Mouse (Mus musculus) hindbrain, embryonic 16.5 days (tissue): ENCODE data around the gene Tysnd1. TPM values are rescaled to one million over a fixed set of nuclear protein-coding genes. Genes with fewer than 3 reads are reported as not detected.

Experiments used
- ATAC-seq: fragments of 200-750 bp; cut with Nextera tagmentation; 2 replicates; pipeline ENCODE4 v1.8.0; 2017; ENCODE audit warnings: moderate TSS enrichment, moderate library complexity
- H3K27ac ChIP-seq: fragments of 300-500 bp; sonication (generic); 2 replicates; pipeline ENCODE4 v1.5.1; 2014; ENCODE audit warnings: low read depth, mild to moderate bottlenecking, control low read depth, low read length, moderate library complexity
- H3K27me3 ChIP-seq: fragments of 300-500 bp; sonication (generic); replicated peaks from 2 replicates; pipeline ENCODE4 v1.6.1; 2014; ENCODE audit warnings: low read length; ENCODE audit not compliant: control insufficient read depth, insufficient read depth
- H3K36me3 ChIP-seq: fragments of 300-500 bp; sonication (generic); 2 replicates; pipeline ENCODE4 v1.6.1; 2014; ENCODE audit warnings: mild to moderate bottlenecking, low read length, moderate library complexity, mixed read lengths; ENCODE audit not compliant: control insufficient read depth, insufficient read depth
- H3K4me1 ChIP-seq: fragments of 300-500 bp; sonication (generic); 2 replicates; pipeline ENCODE4 v1.6.1; 2014; ENCODE audit warnings: low read depth, low read length; ENCODE audit not compliant: control insufficient read depth, insufficient read depth
- H3K4me2 ChIP-seq: fragments of 300-500 bp; sonication (generic); 2 replicates; pipeline ENCODE4 v1.6.1; 2014; ENCODE audit warnings: mild to moderate bottlenecking, low read length, control low read depth, moderate library complexity
- H3K4me3 ChIP-seq: fragments of 300-500 bp; sonication (generic); 2 replicates; pipeline ENCODE4 v1.5.1; 2014; ENCODE audit warnings: mild to moderate bottlenecking, low read length, control low read depth, moderate library complexity
- H3K9ac ChIP-seq: fragments of 300-500 bp; sonication (generic); 2 replicates; pipeline ENCODE4 v1.6.1; 2014; ENCODE audit warnings: low read depth, mild to moderate bottlenecking, control low read depth, low read length, moderate library complexity
- H3K9me3 ChIP-seq: fragments of 300-500 bp; sonication (generic); 2 replicates; pipeline ENCODE4 v1.6.1; 2014; ENCODE audit warnings: mild to moderate bottlenecking, low read length, moderate library complexity; ENCODE audit not compliant: control insufficient read depth
- WGBS: fragments of 180-500 bp; shearing (Covaris S2); extraction: QIAGEN DNeasy Blood & Tissue Kit; methylation state at CpG from one replicate; pipeline ENCODE4 v1.1.7; 2014; 5-methylcytosine and 5-hydroxymethylcytosine counted together
- polyA plus RNA-seq: library from polyadenylated mRNA; unstranded; fragments of >200 nt; fragmentation: Nextera tagmentation; extraction: Ambion mirVana; gene quantifications from 2 replicates; pipeline ENCODE4 v1.2.1, GENCODE M21; 2015

Gene Tysnd1
- polyA plus RNA-seq, 1 experiment from 2014 or later: 24.5 TPM

- H3K36me3 ChIP-seq: peaks cover 21% of the 10 kb centered on the region
These were observed 38.1 kb upstream of the Tysnd1 start for GRCm38 (mm10) chr10:61656928-61657882.

GRCm38 (mm10) chr10:61657985-61658384 lies 37.3 kb upstream of the Tysnd1 start:
- Histone ChIP-seq H3K36me3 (peaks cover 19% of the 10 kb centered on the region), H3K9me3 (no peaks in the 10 kb centered on the region), H3K4me3 (no peak overlapping the region), H3K4me2 (no peak overlapping the region), H3K27ac (no peak overlapping the region), H3K27me3 (no peaks in the 10 kb centered on the region), H3K9ac (no peak overlapping the region), H3K4me1 (no peaks in the 10 kb centered on the region)
- ATAC-seq: peak; percentile 32; the same call in 1 of the 2 replicates
- WGBS: 33% methylated on average over 4 of the region's 4 CpGs

More at GRCm38 (mm10) chr10:61656928-61657882, 38.1 kb upstream of the Tysnd1 start:
- H3K4me2 ChIP-seq: no peak overlapping the region
- ATAC-seq: 0 out of 2 replicates have a peak, but pooled peaks have one; percentile 20
- no peaks in the 10 kb centered on the region for H3K4me1 ChIP-seq
- no peaks in the 10 kb centered on the region for H3K27me3 ChIP-seq
- no peak overlapping the region for H3K27ac ChIP-seq
- no peak overlapping the region for H3K4me3 ChIP-seq
- no peaks in the 10 kb centered on the region for H3K9me3 ChIP-seq
- 92% methylated on average over 18 of the region's 18 CpGs for WGBS
- H3K9ac ChIP-seq: no peak overlapping the region

- H3K36me3 ChIP-seq: peaks cover 27% of the 10 kb centered on the region
- no peak for ATAC-seq
- no peaks in the 10 kb centered on the region for H3K27me3 ChIP-seq
- WGBS: 71% methylated on average over 8 of the region's 8 CpGs
- no peaks in the 10 kb centered on the region for H3K9me3 ChIP-seq
- H3K9ac ChIP-seq: no peak overlapping the region
- no peak overlapping the region for H3K4me3 ChIP-seq
- H3K4me2 ChIP-seq: no peak overlapping the region
- H3K4me1 ChIP-seq: no peaks in the 10 kb centered on the region
- no peak overlapping the region for H3K27ac ChIP-seq
These were observed 33.4 kb upstream of the Tysnd1 start for GRCm38 (mm10) chr10:61661887-61662286.

GRCm38 (mm10) chr10:61662391-61662988 lies 32.8 kb upstream of the Tysnd1 start:
- 46% methylated on average over 10 of the region's 10 CpGs for WGBS
- no peak for ATAC-seq
- peaks cover 30% of the 10 kb centered on the region for H3K36me3 ChIP-seq

GRCm38 (mm10) chr10:61665111-61665510 lies 30.2 kb upstream of the Tysnd1 start:
- 92% methylated on average over 10 of the region's 10 CpGs for WGBS

More at GRCm38 (mm10) chr10:61662391-61662988, 32.8 kb upstream of the Tysnd1 start:
- H3K9ac ChIP-seq: no peak overlapping the region
- no peaks in the 10 kb centered on the region for H3K27me3 ChIP-seq
- no peak overlapping the region for H3K27ac ChIP-seq
- no peak overlapping the region for H3K4me2 ChIP-seq
- H3K4me3 ChIP-seq: no peak overlapping the region
- H3K4me1 ChIP-seq: no peaks in the 10 kb centered on the region
- H3K9me3 ChIP-seq: no peaks in the 10 kb centered on the region

GRCm38 (mm10) chr10:61665651-61666050 lies 29.7 kb upstream of the Tysnd1 start:
- 88% methylated on average over 3 of the region's 3 CpGs for WGBS
- Histone ChIP-seq H3K9me3 (no peaks in the 10 kb centered on the region), H3K27me3 (no peaks in the 10 kb centered on the region), H3K4me1 (no peaks in the 10 kb centered on the region), H3K9ac (no peak overlapping the region), H3K4me2 (no peak overlapping the region), H3K27ac (no peak overlapping the region), H3K36me3 (peaks cover 38% of the 10 kb centered on the region), H3K4me3 (no peak overlapping the region)
- no peak for ATAC-seq

More at GRCm38 (mm10) chr10:61665111-61665510, 30.2 kb upstream of the Tysnd1 start:
- no peak overlapping the region for H3K4me3 ChIP-seq
- H3K27ac ChIP-seq: no peak overlapping the region
- ATAC-seq: no peak
- H3K9ac ChIP-seq: no peak overlapping the region
- peaks cover 33% of the 10 kb centered on the region for H3K36me3 ChIP-seq
- H3K9me3 ChIP-seq: no peaks in the 10 kb centered on the region
- H3K4me1 ChIP-seq: no peaks in the 10 kb centered on the region
- no peaks in the 10 kb centered on the region for H3K27me3 ChIP-seq
- no peak overlapping the region for H3K4me2 ChIP-seq

- no peak overlapping the region for H3K4me3 ChIP-seq
- no peaks in the 10 kb centered on the region for H3K4me1 ChIP-seq
- no peak overlapping the region for H3K27ac ChIP-seq
- ATAC-seq: peak; percentile 83
- peaks cover 46% of the 10 kb centered on the region for H3K36me3 ChIP-seq
- H3K4me2 ChIP-seq: no peak overlapping the region
- WGBS: 40% methylated on average over 7 of the region's 7 CpGs
- no peak overlapping the region for H3K9ac ChIP-seq
- H3K9me3 ChIP-seq: no peaks in the 10 kb centered on the region
- H3K27me3 ChIP-seq: no peaks in the 10 kb centered on the region
These were observed 26.0 kb upstream of the Tysnd1 start for GRCm38 (mm10) chr10:61669289-61669688.

- Histone ChIP-seq H3K27ac (no peak overlapping the region), H3K27me3 (no peaks in the 10 kb centered on the region), H3K4me2 (no peak overlapping the region), H3K4me1 (no peaks in the 10 kb centered on the region), H3K9ac (no peak overlapping the region), H3K4me3 (no peak overlapping the region), H3K36me3 (peaks cover 48% of the 10 kb centered on the region), H3K9me3 (no peaks in the 10 kb centered on the region)
- ATAC-seq: no peak
These were observed 25.4 kb upstream of the Tysnd1 start for GRCm38 (mm10) chr10:61669896-61670295.

GRCm38 (mm10) chr10:61670758-61671157 lies 24.6 kb upstream of the Tysnd1 start:
- over 99% methylated on average over 3 of the region's 3 CpGs for WGBS
- no peak overlapping the region for H3K9ac ChIP-seq
- ATAC-seq: no peak
- H3K4me1 ChIP-seq: no peaks in the 10 kb centered on the region
- H3K27me3 ChIP-seq: no peaks in the 10 kb centered on the region
- no peak overlapping the region for H3K4me3 ChIP-seq
- peaks cover 44% of the 10 kb centered on the region for H3K36me3 ChIP-seq
- H3K9me3 ChIP-seq: no peaks in the 10 kb centered on the region
- no peak overlapping the region for H3K4me2 ChIP-seq
- H3K27ac ChIP-seq: no peak overlapping the region
